Mouse (Mus musculus): ENCODE data around the gene Scamp1. TPM values are rescaled to one million over a fixed set of nuclear protein-coding genes. Genes with fewer than 3 reads are reported as not detected.

The Scamp1 gene
- polyA plus RNA-seq, 1 experiment from 2014 or later = 33.1 TPM

DNA sequence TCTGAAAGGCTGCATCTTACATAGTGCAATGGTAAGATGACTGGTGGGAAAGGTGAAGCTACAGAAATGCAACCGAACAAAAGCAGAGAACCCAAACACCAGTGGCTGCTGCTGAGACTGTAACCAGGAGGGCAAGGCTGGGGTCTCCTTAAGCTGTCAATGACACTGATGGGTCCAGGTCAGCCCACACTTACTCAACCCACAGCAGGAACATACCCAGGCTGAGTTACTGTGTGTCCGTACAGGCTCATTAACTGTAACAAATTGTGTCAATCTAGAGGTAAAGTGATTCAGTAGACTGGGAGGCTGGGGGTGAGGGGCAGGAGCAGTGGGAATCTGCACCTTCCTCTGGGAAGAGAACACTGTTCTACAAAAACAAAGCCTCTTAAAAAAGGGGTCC, 42.8 kb downstream of the Scamp1 start:
- Histone ChIP-seq H3K27ac (no peak overlapping the region), H3K36me3 (no peaks in the 10 kb centered on the region), H3K9me3 (no peaks in the 10 kb centered on the region), H3K4me3 (no peak overlapping the region), H3K4me1 (replicated peaks) (peaks cover 16% of the 10 kb centered on the region), H3K27me3 (ENCODE audit: insufficient read depth, poor library complexity, severe bottlenecking) (no peaks in the 10 kb centered on the region)
- no peak for DNase-seq (ENCODE audit: low spot score)
- 66% methylated on average over 2 of the region's 2 CpGs for WGBS

- Histone ChIP-seq H3K4me3 (no peak overlapping the region), H3K36me3 (no peaks in the 10 kb centered on the region), H3K27me3 (ENCODE audit: insufficient read depth, poor library complexity, severe bottlenecking) (no peaks in the 10 kb centered on the region), H3K27ac (no peak overlapping the region), H3K4me1 (replicated peaks) (peaks cover 12% of the 10 kb centered on the region), H3K9me3 (no peaks in the 10 kb centered on the region)
- no peak for DNase-seq (ENCODE audit: low spot score)
- 51% methylated on average over 4 of the region's 4 CpGs for WGBS
Observed at GRCm38 (mm10) chr13:94241892-94242524, 43.6 kb downstream of the Scamp1 start.

GRCm38 (mm10) chr13:94240873-94241272, 44.8 kb downstream of the Scamp1 start:
- Histone ChIP-seq H3K4me1 (replicated peaks) (peaks cover 11% of the 10 kb centered on the region), H3K4me3 (no peak overlapping the region), H3K36me3 (no peaks in the 10 kb centered on the region), H3K9me3 (no peaks in the 10 kb centered on the region), H3K27ac (no peak overlapping the region), H3K27me3 (ENCODE audit: insufficient read depth, poor library complexity, severe bottlenecking) (no peaks in the 10 kb centered on the region)
- 41% methylated on average over 5 of the region's 5 CpGs for WGBS
- no peak for DNase-seq (ENCODE audit: low spot score)

DNA sequence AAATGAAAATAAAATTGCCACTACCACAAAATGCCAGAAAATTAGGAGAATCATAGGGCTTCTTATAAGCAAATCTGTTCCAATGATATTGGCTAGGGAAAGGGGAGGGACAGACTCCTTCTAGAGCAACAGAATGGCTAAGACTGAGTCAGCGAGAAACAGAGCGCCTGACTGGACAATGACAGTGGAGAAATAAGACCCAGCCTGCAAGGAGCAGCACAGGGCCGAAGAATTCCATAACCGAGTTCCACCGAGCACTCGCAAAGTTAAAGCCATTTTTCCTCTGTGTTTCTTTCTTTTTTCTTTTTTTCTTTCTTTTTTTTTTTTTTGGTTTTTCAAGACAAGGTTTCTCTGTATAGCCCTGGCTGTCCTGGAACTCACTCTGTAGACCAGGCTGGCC, 45.5 kb downstream of the Scamp1 start:
- no peak for DNase-seq (ENCODE audit: low spot score)
- H3K27ac ChIP-seq = no peak overlapping the region
- H3K4me3 ChIP-seq = no peak overlapping the region
- H3K9me3 ChIP-seq = no peaks in the 10 kb centered on the region
- no peaks in the 10 kb centered on the region for H3K27me3 ChIP-seq (ENCODE audit: insufficient read depth, poor library complexity, severe bottlenecking)
- H3K4me1 ChIP-seq (replicated peaks) = peaks cover 11% of the 10 kb centered on the region
- WGBS = 79% methylated on average over 6 of the region's 6 CpGs
- H3K36me3 ChIP-seq = no peaks in the 10 kb centered on the region

GRCm38 (mm10) chr13:94239488-94239887, 46.2 kb downstream of the Scamp1 start:
- Histone ChIP-seq H3K36me3 (no peaks in the 10 kb centered on the region), H3K4me3 (no peak overlapping the region), H3K27me3 (ENCODE audit: insufficient read depth, poor library complexity, severe bottlenecking) (no peaks in the 10 kb centered on the region), H3K9me3 (no peaks in the 10 kb centered on the region), H3K27ac (no peak overlapping the region), H3K4me1 (replicated peaks) (peaks cover 11% of the 10 kb centered on the region)
- WGBS = 66% methylated on average over 4 of the region's 4 CpGs
- DNase-seq (ENCODE audit: low spot score) = no peak

DNA sequence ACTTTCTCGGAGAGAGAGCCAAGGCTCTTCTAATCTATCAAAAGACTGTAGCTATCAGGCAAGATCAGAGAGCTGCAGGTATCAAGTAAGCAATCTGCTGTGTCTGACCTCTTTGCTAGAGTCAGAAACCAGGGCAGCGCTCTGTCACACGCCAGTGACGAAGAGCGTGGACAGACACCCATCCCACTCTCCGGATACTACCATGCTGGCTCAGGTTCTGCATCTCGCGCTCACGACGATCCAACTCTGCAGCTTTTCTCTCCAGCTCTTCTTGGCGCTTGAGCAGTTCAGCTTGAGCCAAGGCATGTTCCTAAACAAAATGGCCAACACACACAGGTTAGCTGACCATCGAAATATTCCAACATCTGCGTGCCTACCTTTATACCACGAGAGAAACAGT, 53.8 kb downstream of the Scamp1 start:
- H3K4me1 ChIP-seq (replicated peaks) = peaks cover 3% of the 10 kb centered on the region; the same call in 1 of the 2 replicates
- H3K4me3 ChIP-seq = no peak overlapping the region
- no peak for DNase-seq (ENCODE audit: low spot score)
- 93% methylated on average over 14 of the region's 14 CpGs for WGBS
- H3K27ac ChIP-seq = no peak overlapping the region
- no peaks in the 10 kb centered on the region for H3K9me3 ChIP-seq
- 0 out of 2 replicates have a peak, but pooled peaks cover 7% of the 10 kb centered on the region for H3K36me3 ChIP-seq
- no peaks in the 10 kb centered on the region for H3K27me3 ChIP-seq (ENCODE audit: insufficient read depth, poor library complexity, severe bottlenecking)

DNA sequence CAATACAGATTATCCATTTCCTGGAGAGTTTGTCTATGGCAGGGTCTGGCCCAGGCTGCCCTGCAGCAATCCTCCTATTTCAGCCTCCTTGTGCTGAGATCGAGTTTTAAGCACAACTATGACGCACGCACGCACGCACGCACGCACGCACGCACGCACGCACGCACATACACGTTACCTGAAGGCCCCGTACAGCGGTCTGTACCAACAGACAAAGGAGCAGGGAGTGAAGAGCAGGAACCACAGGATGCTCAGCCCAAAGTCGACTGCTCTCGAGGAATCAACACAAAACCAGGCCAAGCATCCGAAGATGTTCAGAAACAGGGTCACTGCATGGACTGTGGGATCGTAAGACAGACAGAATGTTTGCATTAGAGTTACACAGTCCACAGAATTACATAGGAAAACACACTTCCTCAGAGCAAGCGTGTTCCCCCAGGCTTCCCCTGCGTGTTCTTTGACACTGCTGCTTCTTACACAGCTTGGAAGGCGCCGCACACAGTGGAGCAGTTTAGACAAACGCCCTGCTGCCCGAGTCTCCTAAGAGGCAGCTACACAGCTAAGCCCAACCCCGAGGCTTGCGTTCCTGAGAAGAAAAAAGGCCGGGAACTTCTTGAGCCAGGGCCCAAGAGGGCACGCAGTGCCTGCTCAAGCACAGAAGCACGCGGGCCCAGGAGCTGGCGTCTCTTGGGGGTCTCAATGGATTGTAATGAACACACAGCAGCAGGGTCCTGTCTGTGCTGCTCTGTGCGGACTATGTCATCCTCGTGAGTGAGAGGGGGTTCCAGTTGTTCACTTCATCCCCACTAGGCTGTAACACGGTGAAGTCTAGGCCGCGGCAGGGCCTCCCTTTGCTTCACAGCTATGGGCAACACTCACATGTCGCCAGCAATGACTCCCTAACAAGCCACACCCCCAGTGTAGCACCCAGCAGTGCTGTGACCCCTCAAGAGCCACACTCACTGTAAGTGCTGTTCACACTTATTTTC, 60.6 kb downstream of the Scamp1 start:
- WGBS = 94% methylated on average over 38 of the region's 38 CpGs
- Histone ChIP-seq H3K9me3 (no peaks in the 10 kb centered on the region), H3K36me3 (peaks cover 22% of the 10 kb centered on the region; the same call in 1 of the 2 replicates), H3K4me1 (replicated peaks) (0 out of 2 replicates have a peak, but pooled peaks cover 2% of the 10 kb centered on the region), H3K27me3 (ENCODE audit: insufficient read depth, poor library complexity, severe bottlenecking) (no peaks in the 10 kb centered on the region), H3K27ac (no peak overlapping the region), H3K4me3 (no peak overlapping the region)
- no peak for DNase-seq (ENCODE audit: low spot score)

- Histone ChIP-seq H3K9me3 (no peaks in the 10 kb centered on the region), H3K27me3 (ENCODE audit: insufficient read depth, poor library complexity, severe bottlenecking) (no peaks in the 10 kb centered on the region), H3K27ac (no peak overlapping the region), H3K4me3 (no peak overlapping the region), H3K4me1 (replicated peaks) (0 out of 2 replicates have a peak, but pooled peaks cover 2% of the 10 kb centered on the region), H3K36me3 (peaks cover 19% of the 10 kb centered on the region; the same call in 1 of the 2 replicates)
- 86% methylated on average over 14 of the region's 14 CpGs for WGBS
- no peak for DNase-seq (ENCODE audit: low spot score)
Observed at GRCm38 (mm10) chr13:94223609-94224008, 62.0 kb downstream of the Scamp1 start.

DNA sequence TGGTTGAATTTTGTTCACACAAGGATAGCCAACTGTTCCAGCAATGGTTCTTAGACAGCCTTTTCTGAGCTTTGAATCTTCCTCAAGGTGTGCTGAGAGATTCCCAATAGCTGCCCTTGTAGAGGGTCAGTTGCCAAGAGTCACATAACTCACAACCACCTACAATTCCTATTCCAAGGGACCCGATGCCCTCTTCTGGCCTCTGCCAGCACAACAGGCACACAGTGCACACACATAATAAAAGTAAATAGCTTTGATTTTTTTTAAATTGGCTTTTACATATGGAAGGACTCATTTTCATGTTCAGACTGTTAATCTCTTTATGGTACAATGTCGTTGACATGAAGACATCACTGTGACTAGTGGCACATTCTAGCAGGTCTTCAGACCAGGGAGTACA, 72.9 kb downstream of the Scamp1 start:
- Histone ChIP-seq H3K27me3 (ENCODE audit: insufficient read depth, poor library complexity, severe bottlenecking) (no peaks in the 10 kb centered on the region), H3K9me3 (peaks cover 6% of the 10 kb centered on the region), H3K36me3 (peaks cover 21% of the 10 kb centered on the region), H3K4me3 (no peak overlapping the region), H3K4me1 (replicated peaks) (peaks cover 13% of the 10 kb centered on the region), H3K27ac (no peak overlapping the region)
- 89% methylated on average over 2 of the region's 2 CpGs for WGBS
- DNase-seq (ENCODE audit: low spot score) = no peak

- Histone ChIP-seq H3K27me3 (ENCODE audit: insufficient read depth, poor library complexity, severe bottlenecking) (no peaks in the 10 kb centered on the region), H3K4me3 (no peak overlapping the region), H3K4me1 (replicated peaks) (peaks cover 13% of the 10 kb centered on the region), H3K36me3 (peaks cover 22% of the 10 kb centered on the region), H3K27ac (no peak overlapping the region), H3K9me3 (peaks cover 6% of the 10 kb centered on the region)
- DNase-seq (ENCODE audit: low spot score) = no peak
- 97% methylated on average over 2 of the region's 2 CpGs for WGBS
Observed at GRCm38 (mm10) chr13:94212179-94212578, 73.5 kb downstream of the Scamp1 start.

DNA sequence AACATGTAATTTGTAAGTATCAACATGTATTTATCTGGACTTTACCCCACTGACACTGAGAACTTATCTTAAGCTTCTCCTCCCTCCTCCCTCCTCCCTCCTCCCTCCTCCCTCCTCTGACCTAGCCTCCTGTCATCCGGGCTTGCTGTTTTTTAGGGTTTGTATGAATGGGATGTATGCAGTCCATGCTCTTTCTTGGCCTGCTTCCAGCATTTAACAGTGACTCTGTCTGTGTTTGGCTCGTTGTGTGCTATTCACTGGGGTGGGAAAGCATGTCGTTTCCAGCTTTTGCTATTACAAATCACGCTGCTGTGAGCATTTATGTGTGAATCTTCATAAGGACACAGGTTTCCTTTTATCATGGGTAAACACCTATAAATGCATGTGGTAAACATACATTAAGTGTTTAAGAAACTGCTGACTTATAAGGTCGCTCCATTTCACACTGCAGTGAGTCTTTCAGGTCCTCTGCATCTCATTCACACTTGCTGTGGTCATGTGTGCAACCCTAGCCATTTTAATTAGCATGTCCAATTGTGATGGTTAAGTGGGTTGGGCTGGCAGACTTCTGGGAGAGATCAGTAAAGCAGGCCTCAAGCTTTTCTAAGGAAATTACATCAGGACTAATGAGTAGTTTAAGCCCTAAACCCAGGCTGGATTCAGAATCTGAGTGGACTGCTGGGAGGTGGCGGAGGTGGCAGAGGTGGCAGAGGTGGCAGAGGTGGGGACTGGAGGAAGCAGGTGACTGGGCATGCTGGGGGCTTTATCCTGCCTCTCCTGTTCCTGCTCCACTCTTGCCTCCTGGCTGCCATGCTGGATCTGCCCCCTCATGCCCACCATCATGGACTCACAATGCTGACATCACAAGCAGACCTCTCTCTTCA, 74.2 kb downstream of the Scamp1 start:
- DNase-seq (ENCODE audit: low spot score) = no peak
- Histone ChIP-seq H3K36me3 (peaks cover 26% of the 10 kb centered on the region), H3K4me3 (no peak overlapping the region), H3K27ac (no peak overlapping the region), H3K9me3 (peaks cover 6% of the 10 kb centered on the region), H3K27me3 (ENCODE audit: insufficient read depth, poor library complexity, severe bottlenecking) (no peaks in the 10 kb centered on the region), H3K4me1 (replicated peaks) (peaks cover 13% of the 10 kb centered on the region)
- WGBS = 77% methylated on average over 6 of the region's 6 CpGs

GRCm38 (mm10) chr13:94208892-94209291, 76.8 kb downstream of the Scamp1 start:
- DNase-seq (ENCODE audit: low spot score) = no peak
- Histone ChIP-seq H3K4me3 (no peak overlapping the region), H3K9me3 (peaks cover 6% of the 10 kb centered on the region), H3K27me3 (ENCODE audit: insufficient read depth, poor library complexity, severe bottlenecking) (no peaks in the 10 kb centered on the region), H3K27ac (no peak overlapping the region), H3K36me3 (peaks cover 28% of the 10 kb centered on the region), H3K4me1 (replicated peaks) (peaks cover 13% of the 10 kb centered on the region)
